Mouse (Mus musculus) stomach, postnatal 0 days (tissue): ENCODE results near the gene Aire. TPM values are rescaled to one million over a fixed set of nuclear protein-coding genes. Genes with fewer than 3 reads are reported as not detected.

Experiments used
- ATAC-seq: fragments of 200-750 bp; cut with Nextera tagmentation; 2 replicates; pipeline ENCODE4 v1.8.0; 2017; ENCODE audit not compliant: low FRiP score, low TSS enrichment
- DNase-seq: peaks from one replicate; pipeline ENCODE4 v3.0.0-alpha.2; 2016; ENCODE audit warnings: low spot score
- H3K27ac ChIP-seq: fragments of 300-500 bp; sonication (generic); replicated peaks from 2 replicates; pipeline ENCODE4 v1.5.1; 2014; ENCODE audit warnings: mild to moderate bottlenecking, control low read depth
- H3K27me3 ChIP-seq: fragments of 300-500 bp; sonication (generic); 2 replicates; pipeline ENCODE4 v1.6.1; 2014; ENCODE audit warnings: low read length; ENCODE audit not compliant: control insufficient read depth, insufficient read depth
- H3K36me3 ChIP-seq: fragments of 300-500 bp; sonication (generic); 2 replicates; pipeline ENCODE4 v1.6.1; 2014; ENCODE audit warnings: low read length, mixed read lengths; ENCODE audit not compliant: control insufficient read depth, insufficient read depth
- H3K4me1 ChIP-seq: fragments of 300-500 bp; sonication (generic); replicated peaks from 2 replicates; pipeline ENCODE4 v1.6.1; 2014; ENCODE audit warnings: antibody characterized with exemption; ENCODE audit not compliant: control insufficient read depth, insufficient read depth
- H3K4me2 ChIP-seq: fragments of 300-500 bp; sonication (generic); replicated peaks from 2 replicates; pipeline ENCODE4 v1.6.1; 2014; ENCODE audit warnings: low read depth, mild to moderate bottlenecking, control low read depth, moderate library complexity
- H3K4me3 ChIP-seq: fragments of 300-500 bp; sonication (generic); 2 replicates; pipeline ENCODE4 v1.5.1; 2014; ENCODE audit warnings: low read depth, low read length, control low read depth
- H3K9ac ChIP-seq: fragments of 300-500 bp; sonication (generic); 2 replicates; pipeline ENCODE4 v1.6.1; 2014; ENCODE audit warnings: mild to moderate bottlenecking, low read length, control low read depth, mixed read lengths
- H3K9me3 ChIP-seq: fragments of 300-500 bp; sonication (generic); 2 replicates; pipeline ENCODE4 v1.6.1; 2016; ENCODE audit warnings: low read length; ENCODE audit not compliant: control insufficient read depth
- CTCF ChIP-seq: IDR thresholded peaks from 2 replicates; pipeline ENCODE4 v1.5.1; 2016; ENCODE audit warnings: antibody characterized with exemption, low read depth, mild to moderate bottlenecking, moderate library complexity
- EP300 ChIP-seq: optimal IDR thresholded peaks from 2 replicates; pipeline ENCODE3; 2016; ENCODE audit warnings: antibody characterized with exemption
- WGBS: fragments of 180-500 bp; shearing (Covaris S2); extraction: QIAGEN DNeasy Blood & Tissue Kit; methylation state at CpG from one replicate; pipeline ENCODE4 v1.1.7; 2014; 5-methylcytosine and 5-hydroxymethylcytosine counted together
- polyA plus RNA-seq: library from polyadenylated mRNA; unstranded; fragments of >200 nt; fragmentation: Nextera tagmentation; extraction: Ambion mirVana; gene quantifications from 2 replicates; pipeline ENCODE4 v1.2.1, GENCODE M21; 2015

The Aire gene
- polyA plus RNA-seq, 1 experiment from 2014 or later: 0.11 TPM

- TF ChIP-seq CTCF (no peak), EP300 (no peak)
- ATAC-seq: no peak
- DNase-seq: no peak
- H3K4me3 ChIP-seq: no peak overlapping the region
- no peak overlapping the region for H3K4me2 ChIP-seq
- H3K36me3 ChIP-seq: peaks cover 24% of the 10 kb centered on the region
- no peaks in the 10 kb centered on the region for H3K9me3 ChIP-seq
- no peak overlapping the region for H3K9ac ChIP-seq
- H3K27me3 ChIP-seq: no peaks in the 10 kb centered on the region
- no peak overlapping the region for H3K27ac ChIP-seq
- WGBS: 93% methylated on average over 2 of the region's 2 CpGs
- H3K4me1 ChIP-seq: peaks cover 2% of the 10 kb centered on the region; the same call in 1 of the 2 replicates
These were observed 41.1 kb downstream of the Aire start for GRCm38 (mm10) chr10:78002316-78002715.

GRCm38 (mm10) chr10:78001796-78002195 lies 41.6 kb downstream of the Aire start:
- Histone ChIP-seq H3K4me2 (no peak overlapping the region), H3K9me3 (no peaks in the 10 kb centered on the region), H3K9ac (no peak overlapping the region), H3K4me1 (peaks cover 2% of the 10 kb centered on the region; the same call in 1 of the 2 replicates), H3K36me3 (peaks cover 25% of the 10 kb centered on the region), H3K27ac (no peak overlapping the region), H3K4me3 (no peak overlapping the region), H3K27me3 (no peaks in the 10 kb centered on the region)
- TF ChIP-seq EP300 (no peak), CTCF (no peak)
- no peak for DNase-seq
- no peak for ATAC-seq
- WGBS: 83% methylated on average over 11 of the region's 11 CpGs

GRCm38 (mm10) chr10:78000200-78000599 lies 43.2 kb downstream of the Aire start:
- Histone ChIP-seq H3K9ac (no peak overlapping the region), H3K4me2 (no peak overlapping the region), H3K4me3 (no peak overlapping the region), H3K27ac (no peak overlapping the region), H3K9me3 (no peaks in the 10 kb centered on the region), H3K27me3 (no peaks in the 10 kb centered on the region), H3K36me3 (peaks cover 34% of the 10 kb centered on the region), H3K4me1 (no peaks in the 10 kb centered on the region)
- DNase-seq (no peak), ATAC-seq (no peak)
- WGBS: 88% methylated on average over 5 of the region's 5 CpGs
- TF ChIP-seq EP300 (no peak), CTCF (no peak)

GRCm38 (mm10) chr10:77995639-77996038 lies 47.8 kb downstream of the Aire start:
- Histone ChIP-seq H3K36me3 (peaks cover 40% of the 10 kb centered on the region), H3K4me3 (no peak overlapping the region), H3K4me2 (no peak overlapping the region), H3K9me3 (no peaks in the 10 kb centered on the region), H3K27ac (no peak overlapping the region), H3K27me3 (no peaks in the 10 kb centered on the region), H3K4me1 (no peaks in the 10 kb centered on the region), H3K9ac (no peak overlapping the region)
- WGBS: 83% methylated on average over 3 of the region's 3 CpGs
- ATAC-seq: no peak
- no peak for DNase-seq
- TF ChIP-seq EP300 (no peak), CTCF (no peak)

DNA sequence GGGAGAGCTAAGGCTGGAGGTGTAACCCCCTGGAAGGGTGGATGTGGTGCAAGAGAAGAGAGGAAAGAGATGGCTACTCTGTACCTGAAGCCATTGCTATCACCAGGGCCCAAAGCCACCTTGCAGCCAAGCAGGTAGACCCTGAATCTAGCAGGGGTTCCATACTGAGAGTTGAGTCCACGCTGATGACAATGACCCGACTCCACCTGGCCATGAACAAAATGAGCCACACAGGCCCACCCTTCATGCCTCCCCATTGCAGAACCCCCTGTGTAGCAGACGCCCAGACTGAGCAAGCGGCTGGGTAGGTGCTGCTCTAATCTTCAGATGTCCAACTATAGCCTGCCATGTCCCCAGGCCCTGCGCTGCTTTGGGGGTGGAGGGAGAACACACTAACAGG lies 57.6 kb downstream of the Aire start:
- Histone ChIP-seq H3K36me3 (peaks cover 26% of the 10 kb centered on the region), H3K9me3 (no peaks in the 10 kb centered on the region), H3K4me3 (no peak overlapping the region), H3K27me3 (no peaks in the 10 kb centered on the region), H3K4me2 (no peak overlapping the region), H3K27ac (no peak overlapping the region), H3K9ac (no peak overlapping the region), H3K4me1 (no peaks in the 10 kb centered on the region)
- DNase-seq (no peak), ATAC-seq (no peak)
- no peak for TF ChIP-seq EP300
- TF ChIP-seq CTCF: no peak
- WGBS: 84% methylated on average over 5 of the region's 5 CpGs

DNA sequence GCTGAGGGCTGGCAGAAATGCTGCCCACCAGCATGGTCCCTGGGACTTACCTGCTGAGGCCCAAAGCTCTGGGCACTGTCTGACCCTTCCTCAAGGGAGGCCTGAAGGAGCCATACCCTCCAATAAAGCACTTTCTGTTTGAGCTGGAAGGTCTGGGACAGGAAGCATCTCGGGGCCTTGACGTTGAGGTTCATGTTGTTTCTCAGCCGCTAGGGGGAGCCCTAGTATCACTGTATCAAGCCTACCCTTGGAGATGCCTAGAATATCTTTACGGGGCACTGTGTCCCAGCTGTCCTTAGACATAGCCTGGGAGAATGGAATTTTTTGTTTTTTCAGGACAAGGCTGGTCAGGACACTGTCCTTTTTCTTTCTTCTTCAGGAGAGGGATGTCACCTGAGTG lies 58.8 kb downstream of the Aire start:
- peak; percentile 81 for DNase-seq
- Histone ChIP-seq H3K27me3 (no peaks in the 10 kb centered on the region), H3K4me1 (no peaks in the 10 kb centered on the region), H3K27ac (no peak overlapping the region), H3K9ac (peak overlapping the region; percentile 35; the same call in 1 of the 2 replicates), H3K9me3 (no peaks in the 10 kb centered on the region), H3K4me2 (no peak overlapping the region), H3K4me3 (no peak overlapping the region), H3K36me3 (peaks cover 17% of the 10 kb centered on the region)
- peak; percentile 76 for ATAC-seq
- WGBS: 3% methylated on average over 4 of the region's 4 CpGs
- TF ChIP-seq EP300 (no peak), CTCF (peak; percentile 96)

Other genes with a start within 250 kb of the Aire start
- gene Gm9639, start 248.5 kb downstream of the Aire start, polyA plus RNA-seq: not detected in 2 replicates
- gene Gm19668, start 244.5 kb downstream of the Aire start, polyA plus RNA-seq: not detected in 2 replicates
- gene Gm9507, start 231.8 kb downstream of the Aire start, polyA plus RNA-seq: not detected in 2 replicates
- gene Gm2696, start 228.9 kb downstream of the Aire start, polyA plus RNA-seq: not detected in 2 replicates
- gene Krtap10-4, start 216.5 kb downstream of the Aire start, polyA plus RNA-seq: not detected in 2 replicates
- gene Krtap10-10, start 207.7 kb downstream of the Aire start, polyA plus RNA-seq: not detected in 2 replicates
- not detected in 2 replicates for gene Gm36176, start 196.8 kb downstream of the Aire start, polyA plus RNA-seq
- not detected in 2 replicates for gene Gm10318, start 190.8 kb downstream of the Aire start, polyA plus RNA-seq
- not detected in 2 replicates for gene Gm3285, start 181.6 kb downstream of the Aire start, polyA plus RNA-seq
- 3.3 and 3.6 TPM in 2 replicates for gene Lrrc3, start 141.1 kb downstream of the Aire start, polyA plus RNA-seq
- gene Trpm2, start 73.0 kb downstream of the Aire start, polyA plus RNA-seq: 0.61 and 0.85 TPM in 2 replicates
- 16.1 and 18.8 TPM in 2 replicates for gene 1810043G02Rik, start 65.1 kb downstream of the Aire start, polyA plus RNA-seq
- gene Pfkl, start 33.5 kb downstream of the Aire start, polyA plus RNA-seq: 82.4 and 86.1 TPM in 2 replicates
- gene Dnmt3l, start 1.7 kb downstream of the Aire start, polyA plus RNA-seq: 0.65 and 1.1 TPM in 2 replicates
- 4.8 and 5.6 TPM in 2 replicates for gene Icosl, start 25.7 kb upstream of the Aire start, polyA plus RNA-seq
- gene D10Jhu81e, start 126.2 kb upstream of the Aire start, polyA plus RNA-seq: 28.4 and 33.9 TPM in 2 replicates
- gene Pwp2, start 141.5 kb upstream of the Aire start, polyA plus RNA-seq: 6.2 and 7.1 TPM in 2 replicates
- 14.7 and 17.8 TPM in 2 replicates for gene Trappc10, start 201.0 kb upstream of the Aire start, polyA plus RNA-seq